Mouse (Mus musculus) liver, adult 2 months (tissue): ENCODE data around the gene Gale.

Experiments used
- CTCF ChIP-seq: fragments of 200-500 bp; IDR thresholded peaks from 2 replicates; pipeline ENCODE4 v1.5.1; 2011; ENCODE audit warnings: low read depth, low read length, control low read depth
- POLR2A ChIP-seq: fragments of 200-500 bp; IDR thresholded peaks from 2 replicates; pipeline ENCODE4 v1.6.1; 2011; ENCODE audit warnings: low read length, control low read depth; ENCODE audit not compliant: insufficient read depth; ENCODE audit errors: extremely low read depth

- TF ChIP-seq CTCF (no peak), POLR2A (no peak)
These were observed 3.7 kb downstream of the Gale start for GRCm38 (mm10) chr4:135967086-135967760.
